Mouse (Mus musculus): Measurements from ENCODE around the gene Tmem135.

DNA sequence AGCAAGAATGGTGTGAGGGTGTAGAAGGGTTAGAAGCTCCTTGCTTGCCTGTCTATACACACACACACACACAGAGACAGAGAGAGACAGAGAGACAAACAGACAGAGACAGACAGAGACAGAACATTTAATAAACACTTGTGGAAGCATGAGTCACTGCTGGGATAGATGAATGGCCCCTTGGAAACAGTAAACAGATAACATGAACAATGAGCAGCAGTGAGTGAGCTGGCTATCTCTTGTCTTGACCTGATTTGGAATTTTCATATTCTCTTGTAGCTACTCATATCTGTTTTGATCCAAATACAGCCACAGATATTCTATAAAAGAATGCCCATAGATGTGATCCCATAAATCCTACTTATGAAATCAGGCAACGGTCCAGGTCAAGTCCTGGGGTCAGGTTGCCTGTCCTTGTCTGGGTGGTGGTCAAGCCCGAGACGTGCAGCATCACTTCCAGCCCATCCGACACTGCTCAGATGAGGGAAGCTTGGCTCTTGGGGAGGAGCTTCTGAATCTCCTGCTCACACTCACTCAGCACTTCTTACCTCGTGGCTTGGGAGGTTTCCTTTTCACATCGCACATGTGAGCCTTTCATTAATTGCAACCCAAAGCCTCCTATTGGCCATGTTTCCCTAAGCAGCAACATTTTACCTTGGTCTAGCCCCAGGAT lies 32.3 kb downstream of the Tmem135 start:
- no peak for TF ChIP-seq KAT2A (conservative IDR thresholded peaks at IDR 0.05; ENCODE audit: low read depth, low read length)
- TF ChIP-seq POLR2AphosphoS2 (IDR thresholded peaks at IDR 0.05; ENCODE audit: low read length): no peak
- TF ChIP-seq CTCF (IDR thresholded peaks at IDR 0.05 in 2 of 3, conservative IDR thresholded peaks at IDR 0.05 in 1 of 3; ENCODE audit: control insufficient read depth in 1 of 3, insufficient read depth in 1 of 3, low read depth in 2 of 3, low read length in 3 of 3, poor library complexity in 1 of 3, severe bottlenecking in 1 of 3): no peak
- no peak for TF ChIP-seq MAX (IDR thresholded peaks at IDR 0.05; ENCODE audit: low read length)
- TF ChIP-seq ZC3H11A (IDR thresholded peaks at IDR 0.05; ENCODE audit: low read depth, low read length): no peak
- no peak for TF ChIP-seq USF1 (IDR thresholded peaks at IDR 0.05; ENCODE audit: low read depth, low read length)
- TF ChIP-seq TAL1 (IDR thresholded peaks at IDR 0.05; ENCODE audit: low read length): no peak
- no peak for TF ChIP-seq TBP (IDR thresholded peaks at IDR 0.05; ENCODE audit: low read depth, low read length)
- no peak for TF ChIP-seq ZKSCAN1 (IDR thresholded peaks at IDR 0.05; ENCODE audit: low read depth, low read length)
- no peak for TF ChIP-seq MEF2A (IDR thresholded peaks at IDR 0.05; ENCODE audit: extremely low read depth, insufficient replicate concordance, low read depth, low read length, poor library complexity, severe bottlenecking)
- no peak for TF ChIP-seq POLR2A (IDR thresholded peaks at IDR 0.05; ENCODE audit: control insufficient read depth in 1 of 2, insufficient read depth in 1 of 2, low read depth in 1 of 2, low read length in 2 of 2, poor library complexity in 1 of 2)
- no peak for TF ChIP-seq GATA1 (IDR thresholded peaks at IDR 0.05; ENCODE audit: low read depth, low read length)
